Mouse (Mus musculus): ENCODE results near the gene Irs2.

Gene Irs2

GRCm38 (mm10) chr8:10986638-10987037 lies 21.6 kb downstream of the Irs2 start:
- no peak for DNase-seq (ENCODE audit: low spot score)

- DNase-seq (ENCODE audit: low spot score): no peak
Observed at GRCm38 (mm10) chr8:10985064-10985463, 23.2 kb downstream of the Irs2 start.

- DNase-seq (ENCODE audit: low spot score): no peak
Observed at GRCm38 (mm10) chr8:10980876-10981275, 27.4 kb downstream of the Irs2 start.

- no peak for DNase-seq (ENCODE audit: low spot score)
Observed at GRCm38 (mm10) chr8:10979916-10980315, 28.3 kb downstream of the Irs2 start.

GRCm38 (mm10) chr8:10979196-10979794 lies 29.0 kb downstream of the Irs2 start:
- no peak for DNase-seq (ENCODE audit: low spot score)

GRCm38 (mm10) chr8:10978377-10978776 lies 29.9 kb downstream of the Irs2 start:
- DNase-seq (ENCODE audit: low spot score): no peak

- no peak for DNase-seq (ENCODE audit: low spot score)
Observed at GRCm38 (mm10) chr8:10977742-10978376, 30.4 kb downstream of the Irs2 start.

GRCm38 (mm10) chr8:10974659-10975058 lies 33.6 kb downstream of the Irs2 start:
- DNase-seq (ENCODE audit: low spot score): no peak

GRCm38 (mm10) chr8:10974126-10974525 lies 34.1 kb downstream of the Irs2 start:
- no peak for DNase-seq (ENCODE audit: low spot score)

GRCm38 (mm10) chr8:10972851-10973452 lies 35.3 kb downstream of the Irs2 start:
- no peak for DNase-seq (ENCODE audit: low spot score)

- DNase-seq (ENCODE audit: low spot score): no peak
Observed at GRCm38 (mm10) chr8:10971984-10972383, 36.3 kb downstream of the Irs2 start.

- no peak for DNase-seq (ENCODE audit: low spot score)
Observed at GRCm38 (mm10) chr8:10971509-10971908, 36.7 kb downstream of the Irs2 start.

- no peak for DNase-seq (ENCODE audit: low spot score)
Observed at GRCm38 (mm10) chr8:10970496-10971456, 37.5 kb downstream of the Irs2 start.

- no peak for DNase-seq (ENCODE audit: low spot score)
Observed at GRCm38 (mm10) chr8:10968687-10969086, 39.6 kb downstream of the Irs2 start.

GRCm38 (mm10) chr8:10965401-10966117 lies 42.7 kb downstream of the Irs2 start:
- DNase-seq (ENCODE audit: low spot score): no peak

- no peak for DNase-seq (ENCODE audit: low spot score)
Observed at GRCm38 (mm10) chr8:10964511-10965099, 43.7 kb downstream of the Irs2 start.

- DNase-seq (ENCODE audit: low spot score): no peak
Observed at GRCm38 (mm10) chr8:10961989-10962388, 46.3 kb downstream of the Irs2 start.

- DNase-seq (ENCODE audit: low spot score): no peak
Observed at GRCm38 (mm10) chr8:10960277-10960819, 47.9 kb downstream of the Irs2 start.

- DNase-seq (ENCODE audit: low spot score): no peak
Observed at GRCm38 (mm10) chr8:10957292-10957955, 50.8 kb downstream of the Irs2 start.

GRCm38 (mm10) chr8:10953346-10954053 lies 54.8 kb downstream of the Irs2 start:
- no peak for DNase-seq (ENCODE audit: low spot score)
